In the genomic region with DNA sequence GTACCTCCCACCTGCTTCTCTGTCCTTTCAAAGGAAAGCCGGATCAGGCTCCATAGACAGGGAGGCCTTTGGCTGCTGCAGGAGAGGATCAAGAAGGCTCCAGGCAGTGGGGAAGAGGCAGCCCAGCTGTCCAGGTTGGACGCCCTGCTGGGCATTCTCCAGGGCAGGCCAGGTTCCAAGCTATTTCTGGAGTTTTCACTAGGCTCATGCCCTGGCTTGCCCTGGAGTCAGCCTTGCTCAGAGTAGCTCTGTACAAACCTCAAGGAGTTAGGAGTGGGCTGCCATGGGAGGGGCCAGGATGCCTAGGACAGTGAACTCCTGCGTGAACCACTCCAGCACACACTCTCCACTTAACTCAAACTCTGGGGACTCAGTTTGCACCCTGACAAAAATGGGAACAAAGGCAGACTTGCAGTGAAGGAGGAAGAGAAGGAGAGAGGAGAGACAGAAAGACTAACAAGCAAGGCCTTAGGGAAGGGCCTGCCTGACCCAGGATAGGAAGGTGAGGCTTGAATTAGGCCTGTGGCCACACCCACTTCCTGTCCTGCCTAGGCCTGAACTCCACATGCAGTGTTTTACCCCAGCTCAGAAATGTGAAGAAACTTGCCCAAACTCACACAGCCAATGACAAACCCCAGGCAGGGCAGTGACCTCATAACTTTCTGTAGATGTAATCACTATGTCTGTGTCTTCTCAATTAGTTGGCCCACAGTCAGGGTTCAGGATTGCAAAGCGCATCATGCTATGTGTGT, we compare ENCODE assay signal across 7 mouse cellular contexts. TPM values are rescaled to one million over a fixed set of nuclear protein-coding genes. Genes with fewer than 3 reads are reported as not detected.
DNase-seq lines count a peak whose midpoint lies in the region; ATAC-seq and TF ChIP-seq lines count a peak whose summit lies in the region.

No protein-coding gene starts in this region.

- no peak for TF ChIP-seq POLR2A in thymus, adult 2 months (IDR thresholded peaks at IDR 0.05; ENCODE audit: control insufficient read depth, extremely low read depth, insufficient read depth, low read length, poor library complexity)

- TF ChIP-seq CTCF in thymus, adult 2 months (IDR thresholded peaks at IDR 0.05; ENCODE audit: borderline replicate concordance, control insufficient read depth, extremely low read depth, insufficient read depth, low read length, poor library complexity) = no peak

- no peak for ATAC-seq in hindbrain, embryonic 13.5 days (ENCODE audit: low FRiP score)
- no peak for ATAC-seq in midbrain, embryonic 14.5 days (ENCODE audit: low FRiP score, low TSS enrichment)

- 0 out of 2 replicates have a peak overlapping the region, but pooled peaks have one; percentile 35 for H3K9ac ChIP-seq in hindbrain, embryonic 13.5 days
- H3K9ac ChIP-seq in midbrain, embryonic 14.5 days (replicated peaks; ENCODE audit: low read length) = 0 out of 2 replicates have a peak overlapping the region, but pooled peaks have one; percentile 20

- WGBS in hindbrain, embryonic 13.5 days = 81% methylated on average over 4 of the region's 4 CpGs
- 84% methylated on average over 4 of the region's 4 CpGs for WGBS in midbrain, embryonic 14.5 days
- 84% methylated on average over 4 of the region's 4 CpGs for WGBS in thymus, adult 2 months

- no peak overlapping the region for H3K27ac ChIP-seq in hindbrain, embryonic 13.5 days
- no peak overlapping the region for H3K27ac ChIP-seq in midbrain, embryonic 14.5 days (replicated peaks; ENCODE audit: low read depth, low read length)
- H3K27ac ChIP-seq in thymus, adult 2 months (ENCODE audit: control insufficient read depth, insufficient read depth, low read length) = no peak overlapping the region

- no peak overlapping the region for H3K4me2 ChIP-seq in hindbrain, embryonic 13.5 days
- H3K4me2 ChIP-seq in midbrain, embryonic 14.5 days (ENCODE audit: low read length) = no peak overlapping the region; the same call in 1 of the 2 replicates

- no peaks in the 10 kb centered on the region for H3K9me3 ChIP-seq in hindbrain, embryonic 13.5 days
- no peaks in the 10 kb centered on the region for H3K9me3 ChIP-seq in midbrain, embryonic 14.5 days (ENCODE audit: control insufficient read depth, low read length)

- H3K4me3 ChIP-seq in hindbrain, embryonic 13.5 days = no peak overlapping the region
- H3K4me3 ChIP-seq in midbrain, embryonic 14.5 days (replicated peaks; ENCODE audit: low read depth, low read length) = no peak overlapping the region
- no peak overlapping the region for H3K4me3 ChIP-seq in thymus, adult 2 months (ENCODE audit: control insufficient read depth, insufficient read depth, low read length)

- peaks cover 60% of the 10 kb centered on the region for H3K4me1 ChIP-seq in hindbrain, embryonic 13.5 days (replicated peaks)
- peaks cover 34% of the 10 kb centered on the region for H3K4me1 ChIP-seq in midbrain, embryonic 14.5 days (ENCODE audit: control insufficient read depth, insufficient read depth, low read length)
- H3K4me1 ChIP-seq in thymus, adult 2 months (replicated peaks; ENCODE audit: control insufficient read depth, insufficient read depth, low read length) = peaks cover 45% of the 10 kb centered on the region

- DNase-seq in ovary, postnatal 36 days (ENCODE audit: low spot score) = peak; percentile 6
- no peak for DNase-seq in ovary, adult 18-20 months (ENCODE audit: low spot score)
- peak; percentile 80 to 85 for DNase-seq in cerebellum, postnatal 25 days
- no peak for DNase-seq in midbrain, embryonic 14.5 days
- DNase-seq in spleen, postnatal 36 days (ENCODE audit: low spot score in 2 of 2) = no peak
- no peak for DNase-seq in thymus, adult 2 months

- H3K36me3 ChIP-seq in hindbrain, embryonic 13.5 days = no peaks in the 10 kb centered on the region
- H3K36me3 ChIP-seq in midbrain, embryonic 14.5 days (ENCODE audit: control insufficient read depth, insufficient read depth, low read length) = no peaks in the 10 kb centered on the region
- H3K36me3 ChIP-seq in thymus, adult 2 months (ENCODE audit: control insufficient read depth, insufficient read depth, low read length) = no peaks in the 10 kb centered on the region

- 0 out of 2 replicates have a peak, but pooled peaks cover 11% of the 10 kb centered on the region for H3K27me3 ChIP-seq in hindbrain, embryonic 13.5 days
- H3K27me3 ChIP-seq in midbrain, embryonic 14.5 days (ENCODE audit: control insufficient read depth, insufficient read depth, low read length) = no peaks in the 10 kb centered on the region
- H3K27me3 ChIP-seq in thymus, adult 2 months (ENCODE audit: control insufficient read depth, insufficient read depth, low read length) = no peaks in the 10 kb centered on the region

RNA-seq across cellular contexts. Expression of a gene that starts 2.2 kb away (rescaled TPM):
- 68.1 and 71.4 TPM in 2 replicates for polyA plus RNA-seq in hindbrain, embryonic 13.5 days (2015; fragmentation: Nextera tagmentation; extraction: Ambion mirVana)
- 55.8 and 67.5 TPM in 2 replicates for polyA plus RNA-seq in midbrain, embryonic 14.5 days (2014; fragmentation: Nextera tagmentation; extraction: Ambion mirVana)
- 33.0 and 41.3 TPM in 2 replicates for polyA plus RNA-seq in thymus, adult 2 months (2012; rRNA removed)

RNA-seq across cellular contexts. Expression of a gene that starts 18.4 kb away (rescaled TPM):
- 0.55 and 1.2 TPM in 2 replicates for polyA plus RNA-seq in hindbrain, embryonic 13.5 days (2015; fragmentation: Nextera tagmentation; extraction: Ambion mirVana)
- 0.42 and 0.74 TPM in 2 replicates for polyA plus RNA-seq in midbrain, embryonic 14.5 days (2014; fragmentation: Nextera tagmentation; extraction: Ambion mirVana)
- 3.7 and 4.6 TPM in 2 replicates for polyA plus RNA-seq in thymus, adult 2 months (2012; rRNA removed)

Comparison
In these comparisons a context has a peak if more than half of its experiments do, and no peak if none do; other contexts are left out.
1. DNase-seq: peak in ovary, postnatal 36 days (single experiment) and cerebellum, postnatal 25 days (2 of 2); none in ovary, adult 18-20 months (single experiment), midbrain, embryonic 14.5 days (single experiment), spleen, postnatal 36 days (0 of 2) and thymus, adult 2 months (single experiment).